16 mouse cellular contexts compared by ENCODE assay signal in the genomic region with DNA sequence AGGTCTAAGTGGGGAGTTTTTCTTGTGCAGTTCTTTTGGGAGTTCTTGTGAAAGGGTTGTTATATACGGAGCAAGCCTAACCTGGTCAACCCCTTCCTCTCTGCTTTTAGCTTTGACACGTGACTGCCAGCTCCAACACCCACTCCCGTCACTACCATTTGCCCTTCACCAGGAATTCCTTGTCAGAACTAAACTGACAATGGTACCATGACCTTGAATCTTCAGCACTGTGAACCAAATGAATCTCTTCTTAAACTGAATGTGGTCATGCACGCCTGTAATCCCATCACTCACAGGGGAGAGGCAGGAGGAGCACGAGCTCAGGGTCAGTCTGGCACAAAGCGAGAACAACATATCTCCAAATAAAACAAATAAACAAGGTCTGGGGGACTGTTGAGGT. TPM values are rescaled to one million over a fixed set of nuclear protein-coding genes. Genes with fewer than 3 reads are reported as not detected.
"Had no signal": no experiment of that assay in that cellular context is flagged by ENCODE, and none has a peak within 500 bp of the region (broad histone marks: within the 10 kb centered on the region; RNA-seq: fewer than 3 reads in every experiment).

No protein-coding gene starts in this region.

- DNase-seq: cerebellum, postnatal 10 days; cerebellum, postnatal 14 days; cerebellum, postnatal 25 days; cerebellum, postnatal 36 days; embryo, embryonic 11 days; forebrain, postnatal 0 days; gastrocnemius, adult 2 months; gastrocnemius, postnatal 10 days; gastrocnemius, postnatal 14 days; gastrocnemius, postnatal 25 days; gastrocnemius, postnatal 36 days; heart, adult 11 months; heart, adult 18-20 months; heart, adult 2 months had no signal

RNA-seq across cellular contexts. Expression of gene Lyve1, which starts 4.1 kb away (rescaled TPM):
- total RNA-seq: common myeloid progenitor, adult 5-6 weeks; granulocyte monocyte progenitor cell, adult 5-6 weeks had no signal
